Mouse (Mus musculus) adrenal gland, postnatal 36 days (tissue): Measurements from ENCODE around the gene Gpr35. TPM values are rescaled to one million over a fixed set of nuclear protein-coding genes. Genes with fewer than 3 reads are reported as not detected.

Experiments
- DNase-seq, 2 experiments: peaks; one replicate each; pipeline ENCODE4 v3.0.0; 2021; ENCODE audit warnings: mixed read lengths in 1 of 2
- long read RNA-seq, 2 experiments: library from polyadenylated mRNA; stranded (forward); transcript quantifications; one replicate each; pipeline ENCODE4 v2.0.0; 2021; ENCODE audit warnings: borderline sequencing depth in 2 of 2
- total RNA-seq, 2 experiments: library from RNA; stranded (reverse); gene quantifications; 2 replicates each; pipeline ENCODE4 v1.2.3; 2021

The Gpr35 gene
- 1 to 10 TPM in 1 of 2 experiments, under 1 TPM in 1; 0.53 to 1.9 TPM for total RNA-seq
- long read RNA-seq, experiment 1 = 0 reads
- long read RNA-seq, experiment 2 = 0 reads

DNA sequence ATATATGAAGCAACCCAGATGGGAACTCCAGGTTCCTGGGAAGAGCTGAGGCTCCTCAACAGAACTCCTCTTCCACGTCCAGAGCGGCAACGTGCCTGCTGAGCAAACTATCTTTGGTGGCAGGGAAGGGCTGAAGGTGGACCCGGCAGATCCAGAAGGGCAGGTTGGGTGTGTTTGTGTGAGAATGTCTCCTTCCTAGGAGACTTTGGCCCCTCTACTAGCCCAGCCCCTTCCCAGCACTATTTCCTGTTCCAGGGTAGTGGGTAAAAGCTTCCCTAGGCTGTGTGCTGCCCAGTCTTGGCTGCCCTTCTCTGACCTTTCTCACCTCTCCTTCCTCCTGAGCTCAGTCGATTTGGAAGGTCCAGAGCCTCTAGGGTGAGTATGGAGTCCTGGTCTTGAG is at the start of gene Gpr35:
Gpr35 (plus strand) TSS at position 259 of the 400 bp plus-strand sequence.
- no peak for DNase-seq

DNA sequence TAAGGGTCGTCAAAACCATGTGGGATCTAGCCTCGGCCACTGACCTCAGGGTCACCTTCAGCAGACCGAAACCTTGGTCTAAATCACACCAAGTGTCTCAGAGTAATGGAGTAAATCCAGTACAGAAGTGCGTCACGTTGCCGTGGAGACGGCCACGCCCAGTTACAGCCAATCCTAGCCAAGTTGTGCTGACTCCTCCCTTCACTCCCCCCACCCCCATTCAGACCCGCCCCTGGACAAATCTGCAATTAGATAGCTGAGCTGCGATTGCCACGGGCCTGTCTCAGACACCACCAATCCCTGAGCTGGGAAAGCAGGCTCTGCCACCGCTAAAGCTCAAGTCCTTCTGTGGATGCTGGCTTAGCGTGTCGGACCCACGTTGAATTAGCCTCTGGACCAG is 47.9 kb upstream of the Gpr35 start, which contains the start of gene Ankmy1:
Ankmy1 (minus strand) TSS at position 121 of the 400 bp plus-strand sequence.
- DNase-seq = peak; percentile 76 to 77

DNA sequence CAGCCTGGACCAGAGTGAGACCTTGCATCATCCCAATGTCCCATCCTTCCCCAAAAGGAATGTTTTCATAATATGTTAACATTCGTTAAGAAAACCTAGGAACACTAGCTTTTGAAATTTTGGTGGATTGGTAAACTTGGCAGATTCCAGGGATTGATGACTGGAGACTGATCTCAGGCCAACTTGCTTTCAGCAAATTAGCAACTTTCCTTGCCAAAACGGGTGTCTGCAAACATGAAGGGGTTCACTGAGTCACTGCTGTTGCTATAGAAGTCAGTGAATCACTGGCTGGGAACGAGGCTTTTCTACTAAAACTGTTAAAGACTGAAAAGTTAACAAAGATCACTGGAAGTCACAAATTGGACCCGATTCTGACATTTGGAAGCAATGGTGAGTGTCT is 47.0 kb upstream of the Gpr35 start:
- peak; percentile 42 to 44 for DNase-seq

DNA sequence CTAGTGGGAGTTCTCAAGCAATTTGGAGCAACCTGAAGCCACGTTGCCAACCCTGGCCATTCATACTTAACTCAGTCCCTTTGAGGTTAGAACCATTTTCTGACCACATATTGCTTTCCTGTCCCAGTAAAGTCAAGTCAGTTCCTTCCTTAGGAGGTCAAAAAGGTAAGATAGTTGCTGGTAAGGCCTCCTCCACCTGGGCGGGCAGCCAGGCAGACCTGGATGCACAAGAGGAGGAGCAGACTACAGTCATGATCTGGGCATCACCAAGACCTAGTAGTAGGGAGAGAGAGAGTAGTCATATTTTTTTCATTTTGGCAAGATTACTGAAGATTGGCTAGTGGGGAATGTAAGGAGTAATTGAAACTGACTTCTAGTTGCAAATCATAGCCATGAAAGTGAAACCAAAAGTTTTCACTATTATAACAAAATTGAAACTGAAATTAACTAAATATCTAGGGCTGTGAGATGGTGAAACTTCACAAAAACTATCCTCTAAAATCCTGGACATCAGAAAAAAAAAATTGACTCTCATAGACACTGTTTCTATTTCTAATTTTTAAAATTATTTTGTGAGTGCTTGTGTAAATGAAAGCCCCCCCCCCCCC is 44.9 kb upstream of the Gpr35 start:
- no peak for DNase-seq

DNA sequence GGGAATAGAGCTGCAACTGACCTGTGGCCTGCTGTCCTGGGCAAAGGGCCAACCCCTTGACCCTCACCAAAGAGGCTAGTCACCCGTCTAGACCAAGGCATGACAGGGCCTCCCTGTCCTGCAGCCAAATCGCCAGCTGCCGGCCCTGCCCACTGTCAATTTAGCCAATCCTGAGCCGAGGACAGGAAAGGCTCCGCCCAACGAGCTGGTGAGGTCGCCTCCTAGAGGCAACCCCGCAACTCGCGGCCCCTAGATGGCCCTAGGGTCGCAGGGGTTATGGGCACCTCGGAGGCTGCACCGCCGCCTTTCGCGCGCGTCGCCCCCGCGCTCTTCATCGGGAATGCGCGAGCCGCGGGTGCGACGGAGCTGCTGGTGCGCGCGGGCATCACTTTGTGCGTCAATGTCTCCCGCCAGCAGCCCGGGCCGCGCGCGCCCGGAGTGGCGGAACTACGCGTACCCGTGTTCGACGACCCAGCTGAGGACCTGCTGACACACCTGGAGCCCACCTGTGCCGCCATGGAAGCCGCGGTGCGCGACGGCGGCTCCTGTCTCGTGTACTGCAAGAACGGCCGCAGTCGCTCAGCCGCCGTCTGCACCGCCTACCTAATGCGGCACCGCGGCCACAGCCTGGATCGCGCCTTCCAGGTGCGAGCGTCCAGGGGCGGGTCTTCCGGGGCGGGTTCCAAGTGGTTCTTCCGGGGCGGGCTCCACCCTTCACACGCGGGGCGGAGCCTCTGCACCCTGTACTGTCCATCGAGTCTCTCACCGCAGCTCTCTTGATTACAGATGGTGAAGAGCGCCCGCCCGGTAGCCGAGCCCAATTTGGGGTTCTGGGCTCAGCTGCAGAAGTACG is 43.7 kb upstream of the Gpr35 start, which contains the start of gene Dusp28:
Dusp28 (plus strand) TSS at position 203 of the 853 bp plus-strand sequence.
- DNase-seq = peak; percentile 95 to 97

DNA sequence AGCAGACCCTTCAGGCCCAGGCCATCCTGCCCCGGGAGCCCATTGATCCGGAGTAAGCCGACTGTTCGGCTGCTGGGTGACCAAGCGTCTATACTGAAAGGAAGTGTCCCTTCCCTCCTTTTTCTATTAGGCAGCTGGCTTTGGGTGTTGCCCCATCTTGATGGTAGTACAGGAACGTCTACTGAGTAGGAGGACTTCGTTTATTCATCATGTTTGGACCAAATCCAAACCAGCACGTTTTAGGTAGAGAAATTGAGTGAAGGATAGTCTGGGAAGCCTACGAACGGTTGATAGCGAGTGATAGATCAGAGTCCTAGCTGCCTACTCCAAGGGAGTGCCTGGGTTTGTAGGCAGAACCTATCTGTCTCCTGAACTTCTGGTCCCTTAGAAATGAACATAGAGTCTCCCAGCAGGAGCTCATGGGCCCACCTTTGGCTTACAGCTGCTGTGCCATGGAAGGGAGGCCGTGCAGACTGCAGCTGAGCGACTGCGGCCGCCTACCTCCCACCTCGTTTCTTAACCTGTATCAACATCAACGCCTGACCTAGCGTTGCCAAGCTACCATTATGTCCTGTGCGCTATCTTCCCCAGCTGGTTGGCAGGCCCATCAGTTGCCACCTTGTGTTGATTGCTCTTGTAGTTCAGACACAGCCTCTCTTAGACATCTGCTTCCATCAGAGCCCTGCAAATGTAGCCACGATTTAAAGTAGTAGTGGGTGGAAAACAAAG is 42.9 kb upstream of the Gpr35 start:
- no peak for DNase-seq

DNA sequence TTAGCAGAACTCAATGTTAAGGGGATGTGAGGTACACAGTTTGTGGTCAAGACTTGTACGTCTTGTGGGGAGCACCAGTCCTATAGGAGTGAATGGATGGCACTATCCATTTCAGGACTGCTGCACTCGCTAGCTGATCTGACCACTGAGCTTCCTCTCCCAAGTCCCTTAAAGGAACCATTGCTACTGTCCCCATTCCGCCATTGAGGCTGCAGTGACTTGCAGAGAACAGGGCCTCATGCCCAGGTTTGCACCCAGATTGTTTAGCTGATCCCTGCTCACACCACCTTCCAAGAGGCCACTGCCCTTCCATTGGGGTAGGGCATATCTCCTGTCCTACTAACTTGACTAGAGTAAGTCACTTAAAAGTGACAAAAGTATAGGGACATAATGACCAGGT is 42.0 kb upstream of the Gpr35 start:
- no peak for DNase-seq

DNA sequence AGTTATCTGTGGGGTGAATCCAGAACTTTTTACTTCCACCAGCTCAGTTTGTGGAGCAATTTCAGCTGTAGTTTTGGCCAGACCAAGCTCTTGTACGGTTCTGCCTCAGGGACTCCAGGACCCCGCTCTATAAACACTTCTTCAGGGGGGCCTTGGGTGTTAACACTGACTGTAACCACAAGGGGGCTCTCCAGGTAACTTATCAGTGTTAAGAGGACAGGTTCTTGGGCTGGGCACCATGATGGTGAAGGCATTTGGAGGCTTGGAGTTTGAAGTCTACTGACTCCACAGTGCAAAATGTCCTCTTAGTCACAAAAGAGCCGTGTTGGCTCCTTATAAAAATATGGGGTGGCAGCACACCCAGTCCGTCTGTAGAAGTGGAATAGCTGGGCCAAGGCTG is 41.6 kb upstream of the Gpr35 start:
- no peak for DNase-seq

DNA sequence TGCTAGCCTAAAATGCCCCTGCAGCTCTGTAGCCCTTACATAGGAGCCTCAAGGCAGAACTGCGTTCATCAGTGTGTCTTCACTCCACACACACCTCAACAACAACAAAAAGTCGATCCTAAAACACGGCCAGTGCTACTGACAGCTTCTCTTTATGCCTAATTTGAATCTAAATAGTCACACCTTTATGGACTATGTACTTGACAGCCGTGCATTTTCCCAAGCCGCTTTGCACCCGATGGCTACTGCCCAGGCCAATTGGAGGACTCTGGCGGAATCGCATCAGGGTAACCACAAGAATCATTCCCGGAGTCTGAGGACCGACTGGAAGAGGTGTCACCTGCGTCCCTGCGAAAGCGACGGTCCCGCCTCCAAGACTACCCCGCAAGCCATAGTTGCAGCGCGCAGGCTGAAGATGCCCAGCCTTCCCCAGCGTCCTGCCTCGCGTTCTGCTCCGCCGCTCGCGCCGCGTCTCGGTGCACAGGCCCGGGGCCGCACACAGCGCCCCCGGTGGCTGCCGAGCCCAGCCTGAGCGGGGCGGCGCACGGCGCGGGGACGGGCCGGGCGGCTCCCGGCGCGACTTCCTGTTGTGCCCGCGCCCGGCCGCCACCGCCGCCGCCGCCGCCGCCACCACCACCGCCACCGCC is 40.3 kb upstream of the Gpr35 start, which contains the start of gene Rnpepl1:
Rnpepl1 (plus strand) TSS at position 545 of the 647 bp plus-strand sequence.
- peak; percentile 86 to 90 for DNase-seq

DNA sequence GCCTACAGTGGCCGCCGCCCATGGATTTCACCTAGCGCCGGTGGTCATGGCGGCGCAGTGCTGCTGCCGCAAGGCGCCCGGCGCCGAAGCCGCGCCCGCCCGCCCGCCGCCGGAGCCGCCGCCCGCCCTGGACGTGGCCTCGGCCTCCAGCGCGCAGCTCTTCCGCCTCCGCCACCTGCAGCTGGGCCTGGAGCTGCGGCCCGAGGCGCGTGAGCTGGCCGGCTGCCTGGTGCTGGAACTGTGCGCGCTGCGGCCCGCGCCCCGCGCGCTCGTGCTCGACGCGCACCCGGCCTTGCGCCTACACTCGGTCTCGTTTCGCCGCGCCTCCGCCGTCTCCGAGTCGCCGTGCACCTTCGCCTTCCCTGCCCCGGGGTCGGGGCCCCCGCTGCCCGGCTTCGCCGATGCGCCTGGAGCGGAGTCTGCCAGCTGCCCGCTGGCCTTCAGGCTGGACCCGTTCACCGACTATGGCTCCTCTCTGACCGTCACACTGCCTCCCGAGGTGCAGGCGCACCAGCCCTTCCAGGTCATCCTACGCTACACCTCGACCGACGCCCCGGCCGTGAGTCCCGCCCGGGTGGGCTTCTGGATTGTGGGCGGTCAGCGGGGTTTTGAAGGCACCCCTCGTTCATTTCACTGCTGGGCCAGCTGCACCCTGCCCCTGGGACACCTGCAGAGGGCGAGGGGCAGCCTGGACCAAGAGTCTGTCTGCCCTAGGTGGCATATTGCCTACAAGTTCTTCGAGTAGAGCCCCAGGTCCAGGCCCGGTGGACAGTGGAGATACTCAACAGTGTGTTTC is 39.5 kb upstream of the Gpr35 start:
- DNase-seq = peak; percentile 64 to 80

DNA sequence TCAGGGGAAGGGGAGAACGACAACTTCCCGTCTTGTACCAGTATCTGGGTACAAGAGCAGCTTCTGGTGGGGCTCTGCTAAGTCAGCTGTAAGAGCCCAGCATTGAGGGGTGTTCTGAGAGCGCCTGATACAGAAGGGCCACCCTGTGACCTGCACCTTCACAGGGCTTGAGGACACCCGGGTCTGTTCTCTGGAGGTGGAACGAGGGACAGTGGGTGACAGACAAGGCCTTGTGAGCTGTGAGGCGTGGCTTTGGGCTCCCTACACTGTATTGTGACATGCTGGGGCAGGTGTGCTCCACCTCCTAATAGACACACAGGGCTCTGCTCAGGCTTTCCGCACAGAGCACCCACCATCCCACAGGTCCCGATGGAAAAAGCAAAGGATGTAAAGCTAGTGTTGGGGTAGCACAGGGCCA is 38.9 kb upstream of the Gpr35 start:
- no peak for DNase-seq

DNA sequence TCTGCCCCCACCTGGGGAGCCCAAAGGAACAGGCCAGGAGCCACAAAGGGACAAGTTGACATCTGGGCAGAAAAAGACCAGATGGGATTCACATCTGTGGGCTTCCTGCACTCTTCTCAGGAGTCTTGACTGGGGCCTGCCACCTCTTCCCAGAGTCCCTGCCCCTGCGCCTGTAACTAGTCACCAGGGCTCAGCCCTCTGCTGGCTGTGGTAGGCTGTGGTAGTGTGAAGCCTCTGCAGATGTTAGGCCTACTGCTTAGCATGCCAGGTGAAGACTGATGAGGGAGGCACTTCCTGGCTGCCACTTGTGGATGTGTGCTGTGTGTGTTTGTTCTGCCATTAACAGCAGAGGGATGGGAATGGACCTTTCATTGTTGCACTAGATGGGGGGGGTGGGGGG is 38.4 kb upstream of the Gpr35 start:
- DNase-seq = no peak

DNA sequence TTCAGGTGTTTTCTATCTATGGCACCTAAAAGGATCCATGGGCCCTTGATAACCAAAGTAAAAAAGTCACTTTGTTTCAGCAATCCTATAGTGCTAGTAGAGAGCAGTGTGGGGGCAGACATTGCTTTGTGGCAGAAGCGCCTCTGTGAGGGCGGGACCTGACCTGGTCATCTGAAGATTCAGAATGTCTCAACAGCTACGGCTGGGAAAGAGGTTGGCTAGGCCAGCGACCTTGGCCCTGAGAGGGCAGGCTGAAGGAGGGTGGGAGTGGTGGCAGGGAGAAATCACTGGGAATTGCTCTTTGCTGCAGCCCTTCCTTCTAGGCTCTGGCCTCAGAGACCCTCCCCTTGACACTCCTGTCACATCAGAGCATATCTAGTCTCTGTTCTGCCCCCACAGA is 36.4 kb upstream of the Gpr35 start:
- DNase-seq = peak in 1 of 2 experiments; percentile 39

DNA sequence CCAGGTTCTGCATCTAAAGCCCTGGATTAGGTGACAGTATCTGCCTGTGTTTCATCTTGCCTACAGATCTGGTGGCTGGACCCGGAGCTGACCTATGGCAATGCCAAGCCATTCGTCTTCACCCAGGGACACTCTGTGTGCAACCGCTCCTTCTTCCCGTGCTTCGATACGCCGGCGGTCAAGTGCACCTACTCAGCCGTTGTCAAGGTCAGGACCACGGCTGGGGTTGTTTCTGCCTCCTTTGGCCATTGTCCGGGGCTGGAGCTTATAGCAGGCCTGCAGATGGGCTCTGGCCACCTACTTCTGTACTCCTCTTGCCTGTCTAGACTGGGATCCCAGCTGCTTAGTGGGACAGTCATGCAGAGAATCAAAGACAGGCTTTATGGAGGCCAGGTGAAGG is 35.7 kb upstream of the Gpr35 start:
- DNase-seq = no peak

DNA sequence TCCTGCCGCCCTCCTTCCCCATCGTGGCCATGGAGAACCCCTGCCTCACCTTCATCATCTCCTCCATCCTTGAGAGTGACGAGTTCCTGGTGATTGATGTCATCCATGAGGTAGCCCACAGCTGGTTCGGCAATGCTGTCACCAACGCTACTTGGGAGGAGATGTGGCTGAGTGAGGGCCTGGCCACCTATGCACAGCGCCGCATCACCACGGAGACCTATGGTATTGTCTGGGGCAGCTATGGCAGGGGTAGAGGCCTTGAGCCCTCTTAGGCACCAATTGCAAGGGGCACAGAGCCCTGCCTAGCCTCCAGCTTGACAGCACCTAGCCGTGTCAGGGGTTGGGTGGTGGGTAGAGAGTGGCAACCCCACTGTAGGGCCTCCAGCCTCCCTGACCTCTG is 33.9 kb upstream of the Gpr35 start:
- no peak for DNase-seq

DNA sequence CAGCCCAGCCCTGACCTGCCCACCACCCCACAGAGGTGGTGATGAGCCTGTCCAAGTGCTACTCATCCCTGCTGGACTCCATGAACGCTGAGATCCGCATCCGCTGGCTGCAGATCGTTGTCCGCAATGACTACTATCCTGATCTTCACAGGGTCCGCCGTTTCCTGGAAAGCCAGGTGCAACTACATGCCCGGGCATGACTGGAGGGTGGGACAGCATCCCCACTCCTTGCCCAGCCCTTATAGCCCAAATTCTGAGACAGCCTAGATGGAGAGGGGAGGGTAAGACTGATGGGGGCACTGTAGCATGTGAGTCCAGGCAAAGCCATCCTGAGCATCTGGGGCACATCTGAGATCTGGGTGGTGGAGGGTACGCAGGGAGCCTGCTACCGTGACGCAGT is 31.5 kb upstream of the Gpr35 start:
- no peak for DNase-seq

DNA sequence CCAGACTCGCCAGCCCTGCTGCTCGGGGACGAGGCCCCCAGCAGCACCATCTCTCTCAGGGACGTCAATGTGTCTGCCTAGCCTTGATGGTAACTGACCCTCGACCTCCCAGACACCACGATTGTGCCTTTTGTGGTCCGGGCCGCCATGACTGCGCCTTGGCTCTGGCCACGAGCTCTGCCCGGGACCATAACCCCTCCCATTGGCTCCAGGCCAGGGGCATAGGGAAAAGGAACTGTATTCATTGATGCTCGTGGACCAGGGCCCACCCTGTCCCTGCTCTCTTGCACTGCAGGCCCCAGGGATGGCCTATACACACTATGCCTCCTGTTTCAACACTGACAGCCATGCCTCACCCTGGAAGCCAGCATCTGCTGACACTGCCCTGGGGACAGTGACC is 30.9 kb upstream of the Gpr35 start:
- DNase-seq = no peak

DNA sequence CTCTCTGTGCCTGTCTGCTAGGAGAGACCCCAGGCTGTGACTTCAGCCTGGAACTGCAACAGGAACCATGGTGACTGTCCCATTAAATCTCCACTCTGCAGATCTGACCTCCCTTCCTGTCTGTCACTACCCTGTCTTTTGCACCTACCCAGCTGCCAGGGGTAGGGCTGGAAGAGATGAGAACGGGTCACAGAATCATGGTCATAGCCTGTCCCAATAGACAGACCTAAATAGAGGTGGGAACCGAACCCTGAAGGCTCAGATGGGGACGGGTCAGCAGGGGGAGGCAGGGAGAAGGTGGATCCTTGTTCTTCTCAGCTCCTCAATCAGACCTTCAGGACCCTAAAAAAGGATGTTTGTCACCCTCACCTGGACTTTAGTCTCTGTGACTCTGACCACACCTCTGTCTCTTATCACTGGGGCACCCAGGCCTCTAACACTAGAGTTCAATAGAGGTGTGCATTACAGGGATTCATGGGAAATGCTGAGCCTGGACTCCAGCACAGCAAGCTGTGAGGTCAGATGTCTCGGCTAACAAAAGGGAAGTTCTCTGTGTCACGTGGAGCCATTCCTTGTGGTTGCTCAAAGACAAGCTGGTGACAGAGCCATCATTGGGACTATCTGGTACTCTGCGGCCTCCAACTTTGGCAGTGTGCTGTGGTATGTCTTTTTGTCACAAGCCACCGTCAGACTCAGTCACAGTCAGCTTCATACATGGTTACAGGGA is 30.0 kb upstream of the Gpr35 start:
- DNase-seq = no peak

DNA sequence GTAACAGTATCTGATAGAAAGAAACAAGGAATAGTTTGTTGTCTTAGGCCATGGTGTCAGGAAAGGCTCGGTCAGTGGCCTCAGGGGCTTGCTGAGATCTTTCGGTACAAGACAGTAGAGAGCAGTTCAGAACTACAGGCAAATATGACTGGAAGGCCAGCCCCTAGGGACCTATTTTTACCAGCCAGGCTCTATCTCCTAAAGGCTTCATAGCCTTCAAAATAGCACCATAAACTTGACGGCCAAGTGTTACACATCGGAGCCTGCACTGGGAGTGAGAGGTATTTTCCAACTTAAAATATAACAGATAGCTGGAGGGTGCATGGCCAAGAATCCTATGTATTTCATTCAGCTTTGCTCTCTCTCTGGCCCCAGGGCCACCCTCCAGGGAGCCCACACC is 29.2 kb upstream of the Gpr35 start:
- no peak for DNase-seq

DNA sequence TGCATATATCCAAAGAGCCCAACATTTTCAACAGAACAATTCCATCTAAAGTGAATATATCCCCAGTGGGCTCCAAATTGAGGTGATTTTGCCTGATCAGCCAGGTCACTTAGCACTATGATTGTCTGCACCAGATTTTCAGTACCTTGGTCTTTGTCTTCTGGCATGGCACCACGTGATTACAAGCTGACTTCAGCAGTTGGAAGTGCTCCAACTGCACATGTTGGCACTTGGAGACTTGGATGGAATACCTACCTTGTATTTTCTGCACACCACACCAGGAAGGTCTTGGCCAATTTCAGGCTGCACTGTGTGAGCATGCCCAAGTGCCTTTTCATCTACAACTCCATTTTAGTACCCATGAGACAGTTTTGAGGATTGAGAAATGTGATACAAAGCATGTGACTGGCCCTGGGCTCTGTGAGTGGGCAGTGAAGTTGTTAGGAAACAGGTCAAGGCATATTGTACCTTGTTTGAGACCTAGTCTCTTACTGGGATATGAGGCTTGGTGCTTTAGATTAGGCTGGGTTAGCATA is 20.4 kb upstream of the Gpr35 start:
- no peak for DNase-seq
